Mouse (Mus musculus): Measurements from ENCODE around the gene Barhl2. TPM values are rescaled to one million over a fixed set of nuclear protein-coding genes. Genes with fewer than 3 reads are reported as not detected.

Gene Barhl2
- polyA plus RNA-seq, 1 experiment: 0.34 TPM

DNA sequence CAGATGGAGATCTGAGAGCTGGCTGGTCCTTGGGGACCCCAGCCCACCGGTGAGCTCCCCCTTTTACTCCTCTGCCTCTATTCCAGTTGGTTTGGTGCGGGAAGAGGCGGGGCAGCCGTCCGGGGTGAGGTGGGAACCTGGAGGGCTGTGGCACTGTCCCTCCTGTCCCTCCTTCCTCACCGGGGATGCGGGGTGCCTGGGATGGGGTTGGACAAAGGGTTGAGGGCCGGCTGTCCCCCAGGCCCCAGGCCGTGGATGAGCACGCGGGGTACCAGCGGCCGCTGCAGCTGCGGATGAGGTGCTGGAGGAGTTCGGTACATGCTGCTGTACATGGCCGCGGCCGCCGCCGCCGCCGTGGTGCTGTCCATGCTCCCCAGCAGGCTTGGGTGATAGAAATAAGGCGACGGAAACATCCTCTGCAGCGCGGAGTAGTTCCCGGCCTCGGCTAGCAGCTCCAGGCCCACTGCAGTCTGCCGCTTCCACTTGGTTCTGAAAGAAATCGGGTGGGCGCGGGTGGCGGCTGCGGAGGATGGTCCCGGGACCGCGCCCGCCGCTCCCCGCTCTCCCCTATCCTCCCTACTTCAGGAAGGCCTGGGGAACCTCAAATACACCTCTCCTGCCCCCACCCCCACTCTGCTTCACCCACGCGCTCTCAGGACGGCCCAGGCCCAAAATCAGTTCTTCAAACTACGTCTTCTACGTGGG, 4.6 kb downstream of the Barhl2 start:
- H3K36me3 ChIP-seq (ENCODE audit: control insufficient read depth, insufficient read depth, low read length, poor library complexity, severe bottlenecking): no peaks in the 10 kb centered on the region
- TF ChIP-seq CTCF (IDR thresholded peaks at IDR 0.05; ENCODE audit: low read depth, low read length) (no peak), POLR2A (IDR thresholded peaks at IDR 0.05; ENCODE audit: insufficient read depth, low read length) (no peak)
- no peaks in the 10 kb centered on the region for H3K4me1 ChIP-seq (ENCODE audit: control insufficient read depth, insufficient read depth, low read length)
- no peaks in the 10 kb centered on the region for H3K9me3 ChIP-seq (replicated peaks; ENCODE audit: control insufficient read depth, insufficient read depth, low read length, poor library complexity, severe bottlenecking)
- no peak overlapping the region for H3K9ac ChIP-seq (ENCODE audit: low read depth, poor library complexity, severe bottlenecking)
- no peak overlapping the region for H3K27ac ChIP-seq (ENCODE audit: insufficient read depth, low read length)
- H3K4me3 ChIP-seq (ENCODE audit: low read depth, low read length): peak overlapping the region; percentile 31
- peaks cover 46% of the 10 kb centered on the region for H3K27me3 ChIP-seq (ENCODE audit: control insufficient read depth, insufficient read depth, low read length, poor library complexity, severe bottlenecking)

GRCm38 (mm10) chr5:106452686-106453085, 5.3 kb downstream of the Barhl2 start:
- Histone ChIP-seq H3K9me3 (replicated peaks; ENCODE audit: control insufficient read depth, insufficient read depth, low read length, poor library complexity, severe bottlenecking) (no peaks in the 10 kb centered on the region), H3K4me3 (ENCODE audit: low read depth, low read length) (no peak overlapping the region), H3K9ac (ENCODE audit: low read depth, poor library complexity, severe bottlenecking) (no peak overlapping the region), H3K4me1 (ENCODE audit: control insufficient read depth, insufficient read depth, low read length) (no peaks in the 10 kb centered on the region), H3K36me3 (ENCODE audit: control insufficient read depth, insufficient read depth, low read length, poor library complexity, severe bottlenecking) (no peaks in the 10 kb centered on the region), H3K27ac (ENCODE audit: insufficient read depth, low read length) (no peak overlapping the region), H3K27me3 (ENCODE audit: control insufficient read depth, insufficient read depth, low read length, poor library complexity, severe bottlenecking) (peaks cover 45% of the 10 kb centered on the region)
- TF ChIP-seq CTCF (IDR thresholded peaks at IDR 0.05; ENCODE audit: low read depth, low read length) (no peak), POLR2A (IDR thresholded peaks at IDR 0.05; ENCODE audit: insufficient read depth, low read length) (no peak), EP300 (IDR thresholded peaks at IDR 0.05; ENCODE audit: insufficient read depth, low read depth, low read length) (no peak)

DNA sequence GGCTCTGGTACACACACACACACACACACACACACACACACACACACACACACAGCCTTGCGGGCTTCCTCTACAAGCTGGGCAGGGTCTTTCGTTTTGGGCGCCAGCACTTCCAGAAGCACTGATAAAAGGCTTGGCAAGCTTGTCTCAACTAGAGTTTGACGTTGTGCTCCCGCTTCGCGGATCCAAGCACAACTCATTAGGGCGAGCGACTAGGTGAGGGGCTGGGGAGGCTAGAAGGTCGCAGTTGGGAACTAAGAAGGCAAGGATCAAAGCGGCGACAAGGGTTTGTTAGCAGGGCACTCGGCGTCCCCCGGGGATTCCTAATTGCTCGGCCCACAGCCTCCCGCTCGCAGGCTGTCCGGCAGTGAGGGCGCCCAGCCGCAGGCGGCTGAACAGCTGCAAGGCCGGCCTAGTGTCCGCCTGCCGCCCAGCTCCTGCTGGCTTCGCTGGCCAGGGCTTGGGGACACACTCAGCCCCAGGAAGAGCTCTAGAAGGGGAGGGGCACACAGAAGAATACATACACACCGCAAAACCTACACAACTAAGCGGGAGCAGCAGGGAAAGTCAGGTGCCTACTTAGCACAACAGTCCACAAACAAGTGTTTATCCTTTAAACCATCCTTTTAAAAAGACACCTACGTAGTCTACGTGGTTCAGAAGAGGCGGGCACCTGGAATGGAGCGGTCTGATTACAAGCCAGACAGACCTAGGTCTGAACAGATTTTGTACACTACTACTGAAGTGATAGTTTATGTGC, 6.1 kb downstream of the Barhl2 start:
- H3K9me3 ChIP-seq (replicated peaks; ENCODE audit: control insufficient read depth, insufficient read depth, low read length, poor library complexity, severe bottlenecking): no peaks in the 10 kb centered on the region
- no peak overlapping the region for H3K27ac ChIP-seq (ENCODE audit: insufficient read depth, low read length)
- H3K27me3 ChIP-seq (ENCODE audit: control insufficient read depth, insufficient read depth, low read length, poor library complexity, severe bottlenecking): peaks cover 42% of the 10 kb centered on the region
- H3K36me3 ChIP-seq (ENCODE audit: control insufficient read depth, insufficient read depth, low read length, poor library complexity, severe bottlenecking): no peaks in the 10 kb centered on the region
- no peaks in the 10 kb centered on the region for H3K4me1 ChIP-seq (ENCODE audit: control insufficient read depth, insufficient read depth, low read length)
- TF ChIP-seq EP300 (IDR thresholded peaks at IDR 0.05; ENCODE audit: insufficient read depth, low read depth, low read length) (no peak), POLR2A (IDR thresholded peaks at IDR 0.05; ENCODE audit: insufficient read depth, low read length) (no peak), CTCF (IDR thresholded peaks at IDR 0.05; ENCODE audit: low read depth, low read length) (no peak)
- H3K4me3 ChIP-seq (ENCODE audit: low read depth, low read length): no peak overlapping the region
- no peak overlapping the region for H3K9ac ChIP-seq (ENCODE audit: low read depth, poor library complexity, severe bottlenecking)

GRCm38 (mm10) chr5:106450426-106451160, 7.4 kb downstream of the Barhl2 start:
- no peak for TF ChIP-seq POLR2A (IDR thresholded peaks at IDR 0.05; ENCODE audit: insufficient read depth, low read length)
- no peak for TF ChIP-seq EP300 (IDR thresholded peaks at IDR 0.05; ENCODE audit: insufficient read depth, low read depth, low read length)
- no peak for TF ChIP-seq CTCF (IDR thresholded peaks at IDR 0.05; ENCODE audit: low read depth, low read length)
- peaks cover 38% of the 10 kb centered on the region for H3K27me3 ChIP-seq (ENCODE audit: control insufficient read depth, insufficient read depth, low read length, poor library complexity, severe bottlenecking)

DNA sequence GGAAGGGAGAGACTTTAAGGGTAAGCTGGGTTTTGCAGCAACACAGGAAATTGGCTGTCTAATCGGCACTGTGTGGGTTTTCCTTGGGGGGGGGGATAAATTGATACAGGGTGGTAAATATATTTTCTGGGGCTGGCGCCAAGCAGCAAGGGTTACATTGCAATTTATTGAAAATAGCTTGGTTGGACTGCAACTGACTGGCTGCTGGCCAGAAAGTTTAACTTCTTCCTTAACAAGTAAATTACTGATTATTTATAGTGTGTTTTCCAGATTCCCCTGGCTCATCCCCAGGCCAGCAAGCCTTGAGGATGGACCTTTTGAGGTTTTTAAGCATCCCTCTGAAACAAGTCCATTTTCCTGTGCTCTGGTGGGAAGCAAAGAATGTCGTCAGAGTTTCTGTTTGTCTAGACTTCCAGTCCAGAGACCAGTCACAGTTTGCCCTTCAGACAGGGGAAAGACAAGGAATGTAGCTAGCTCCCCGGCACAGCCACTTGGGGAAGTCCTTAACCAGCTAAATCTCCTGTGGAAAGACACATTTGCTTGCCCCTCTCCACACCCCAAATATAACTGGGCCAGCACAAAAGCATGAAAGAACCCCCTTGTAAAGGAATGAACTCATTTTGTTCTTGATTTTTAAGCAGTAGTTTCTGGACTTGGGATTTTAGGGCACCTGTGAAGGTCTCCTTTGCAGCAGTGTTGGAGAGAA, 8.1 kb downstream of the Barhl2 start:
- H3K9me3 ChIP-seq (replicated peaks; ENCODE audit: control insufficient read depth, insufficient read depth, low read length, poor library complexity, severe bottlenecking): no peaks in the 10 kb centered on the region
- H3K4me3 ChIP-seq (ENCODE audit: low read depth, low read length): no peak overlapping the region
- H3K27ac ChIP-seq (ENCODE audit: insufficient read depth, low read length): no peak overlapping the region
- H3K4me1 ChIP-seq (ENCODE audit: control insufficient read depth, insufficient read depth, low read length): no peaks in the 10 kb centered on the region
- no peak overlapping the region for H3K9ac ChIP-seq (ENCODE audit: low read depth, poor library complexity, severe bottlenecking)
- H3K36me3 ChIP-seq (ENCODE audit: control insufficient read depth, insufficient read depth, low read length, poor library complexity, severe bottlenecking): no peaks in the 10 kb centered on the region
- H3K27me3 ChIP-seq (ENCODE audit: control insufficient read depth, insufficient read depth, low read length, poor library complexity, severe bottlenecking): peaks cover 32% of the 10 kb centered on the region
- TF ChIP-seq POLR2A (IDR thresholded peaks at IDR 0.05; ENCODE audit: insufficient read depth, low read length) (no peak), CTCF (IDR thresholded peaks at IDR 0.05; ENCODE audit: low read depth, low read length) (no peak), EP300 (IDR thresholded peaks at IDR 0.05; ENCODE audit: insufficient read depth, low read depth, low read length) (no peak)

More at GRCm38 (mm10) chr5:106450426-106451160, 7.4 kb downstream of the Barhl2 start:
- no peak overlapping the region for H3K27ac ChIP-seq (ENCODE audit: insufficient read depth, low read length)
- H3K36me3 ChIP-seq (ENCODE audit: control insufficient read depth, insufficient read depth, low read length, poor library complexity, severe bottlenecking): no peaks in the 10 kb centered on the region
- H3K4me3 ChIP-seq (ENCODE audit: low read depth, low read length): no peak overlapping the region
- H3K4me1 ChIP-seq (ENCODE audit: control insufficient read depth, insufficient read depth, low read length): no peaks in the 10 kb centered on the region
- H3K9ac ChIP-seq (ENCODE audit: low read depth, poor library complexity, severe bottlenecking): no peak overlapping the region
- no peaks in the 10 kb centered on the region for H3K9me3 ChIP-seq (replicated peaks; ENCODE audit: control insufficient read depth, insufficient read depth, low read length, poor library complexity, severe bottlenecking)
